Mouse (Mus musculus): ENCODE measurements around the gene Hyal2.

GRCm38 (mm10) chr9:107571534-107572326, 4.0 kb downstream of the Hyal2 start:
- peak; percentile 57 for TF ChIP-seq POLR2A (IDR thresholded peaks at IDR 0.05; ENCODE audit: insufficient read depth, low read depth, low read length)
- peak; percentile 83 for TF ChIP-seq EP300 (IDR thresholded peaks at IDR 0.05; ENCODE audit: insufficient read depth, low read depth, low read length)
